In genomic region chr1:134107777-134108176, GRCm38 (mm10) we compare ENCODE assay signal across 27 mouse cellular contexts. TPM values are rescaled to one million over a fixed set of nuclear protein-coding genes. Genes with fewer than 3 reads are reported as not detected.
DNase-seq lines count a peak whose midpoint lies in the region; ATAC-seq and TF ChIP-seq lines count a peak whose summit lies in the region.
"Had no signal": no experiment of that assay in that cellular context is flagged by ENCODE, and none has a peak within 500 bp of the region (broad histone marks: within the 10 kb centered on the region; RNA-seq: fewer than 3 reads in every experiment).

No protein-coding gene starts in this region.

- no peak overlapping the region for H3K4me3 ChIP-seq in hindbrain, embryonic 13.5 days
- H3K4me3 ChIP-seq in hindbrain, postnatal 0 days (ENCODE audit: low read length) = no peak overlapping the region
- H3K4me3 ChIP-seq in liver, postnatal 0 days (ENCODE audit: low read depth, low read length) = no peak overlapping the region
- no peak overlapping the region for H3K4me3 ChIP-seq in liver, embryonic 11.5 days (ENCODE audit: low read depth, low read length)
- H3K4me3 ChIP-seq in midbrain, embryonic 11.5 days (ENCODE audit: low read depth, low read length) = no peak overlapping the region
- no peak overlapping the region for H3K4me3 ChIP-seq in midbrain, postnatal 0 days (ENCODE audit: low read depth, low read length)
- H3K4me3 ChIP-seq: forebrain, embryonic 10.5 days; forebrain, embryonic 13.5 days; heart, embryonic 12.5 days; heart, embryonic 15.5 days; hindbrain, embryonic 10.5 days had no signal

- no peaks in the 10 kb centered on the region for H3K36me3 ChIP-seq in hindbrain, embryonic 13.5 days
- H3K36me3 ChIP-seq in hindbrain, postnatal 0 days (ENCODE audit: insufficient read depth, low read length) = no peaks in the 10 kb centered on the region
- no peaks in the 10 kb centered on the region for H3K36me3 ChIP-seq in liver, postnatal 0 days (replicated peaks; ENCODE audit: insufficient read depth, low read length)
- H3K36me3 ChIP-seq in liver, embryonic 11.5 days (ENCODE audit: control insufficient read depth, insufficient read depth, low read length) = no peaks in the 10 kb centered on the region
- H3K36me3 ChIP-seq in midbrain, embryonic 11.5 days (ENCODE audit: control insufficient read depth, insufficient read depth, low read length) = no peaks in the 10 kb centered on the region
- H3K36me3 ChIP-seq in midbrain, postnatal 0 days (ENCODE audit: insufficient read depth, low read length) = no peaks in the 10 kb centered on the region
- H3K36me3 ChIP-seq: forebrain, embryonic 10.5 days; heart, embryonic 12.5 days; heart, embryonic 15.5 days; hindbrain, embryonic 10.5 days had no signal

- H3K9me3 ChIP-seq in hindbrain, embryonic 13.5 days = no peaks in the 10 kb centered on the region
- H3K9me3 ChIP-seq in hindbrain, postnatal 0 days (ENCODE audit: low read length) = no peaks in the 10 kb centered on the region
- no peaks in the 10 kb centered on the region for H3K9me3 ChIP-seq in liver, postnatal 0 days (ENCODE audit: low read length)
- H3K9me3 ChIP-seq in liver, embryonic 11.5 days (ENCODE audit: control insufficient read depth, low read length) = no peaks in the 10 kb centered on the region
- no peaks in the 10 kb centered on the region for H3K9me3 ChIP-seq in midbrain, embryonic 11.5 days (ENCODE audit: control insufficient read depth, low read length)
- H3K9me3 ChIP-seq in midbrain, postnatal 0 days (ENCODE audit: low read length) = no peaks in the 10 kb centered on the region
- H3K9me3 ChIP-seq: forebrain, embryonic 10.5 days; forebrain, embryonic 13.5 days; heart, embryonic 12.5 days; heart, embryonic 15.5 days; hindbrain, embryonic 10.5 days had no signal

- 0 out of 2 replicates have a peak, but pooled peaks cover 4% of the 10 kb centered on the region for H3K4me1 ChIP-seq in hindbrain, embryonic 13.5 days (replicated peaks)
- no peaks in the 10 kb centered on the region for H3K4me1 ChIP-seq in hindbrain, postnatal 0 days (ENCODE audit: insufficient read depth, low read length)
- H3K4me1 ChIP-seq in liver, postnatal 0 days (ENCODE audit: insufficient read depth) = peaks cover 11% of the 10 kb centered on the region
- peaks cover 4% of the 10 kb centered on the region for H3K4me1 ChIP-seq in liver, embryonic 11.5 days (replicated peaks; ENCODE audit: control insufficient read depth, insufficient read depth, low read length)
- H3K4me1 ChIP-seq in midbrain, embryonic 11.5 days (ENCODE audit: control insufficient read depth, insufficient read depth, low read length) = no peaks in the 10 kb centered on the region
- no peaks in the 10 kb centered on the region for H3K4me1 ChIP-seq in midbrain, postnatal 0 days (ENCODE audit: insufficient read depth, low read length)

- no peak overlapping the region for H3K27ac ChIP-seq in hindbrain, embryonic 13.5 days
- no peak overlapping the region for H3K27ac ChIP-seq in hindbrain, postnatal 0 days
- no peak overlapping the region for H3K27ac ChIP-seq in liver, postnatal 0 days (ENCODE audit: low read depth)
- no peak overlapping the region for H3K27ac ChIP-seq in liver, embryonic 11.5 days (ENCODE audit: low read depth, low read length)
- H3K27ac ChIP-seq in midbrain, embryonic 11.5 days (ENCODE audit: low read depth, low read length) = no peak overlapping the region
- no peak overlapping the region for H3K27ac ChIP-seq in midbrain, postnatal 0 days (ENCODE audit: low read depth, low read length)
- H3K27ac ChIP-seq: forebrain, embryonic 10.5 days; forebrain, embryonic 13.5 days; heart, embryonic 15.5 days; hindbrain, embryonic 10.5 days; hindbrain, embryonic 14.5 days had no signal

- no peaks in the 10 kb centered on the region for H3K27me3 ChIP-seq in hindbrain, embryonic 13.5 days
- no peaks in the 10 kb centered on the region for H3K27me3 ChIP-seq in hindbrain, postnatal 0 days (ENCODE audit: insufficient read depth, low read length)
- no peaks in the 10 kb centered on the region for H3K27me3 ChIP-seq in liver, postnatal 0 days (ENCODE audit: insufficient read depth, low read length)
- peaks cover 7% of the 10 kb centered on the region for H3K27me3 ChIP-seq in liver, embryonic 11.5 days (replicated peaks; ENCODE audit: control insufficient read depth, insufficient read depth, low read length)
- H3K27me3 ChIP-seq in midbrain, embryonic 11.5 days (ENCODE audit: control insufficient read depth, insufficient read depth, low read length) = no peaks in the 10 kb centered on the region
- H3K27me3 ChIP-seq in midbrain, postnatal 0 days (ENCODE audit: insufficient read depth, low read length) = no peaks in the 10 kb centered on the region
- H3K27me3 ChIP-seq: forebrain, embryonic 13.5 days; heart, embryonic 15.5 days had no signal

- 87% methylated on average over 7 of the region's 7 CpGs for WGBS in hindbrain, embryonic 13.5 days
- 89% methylated on average over 7 of the region's 7 CpGs for WGBS in hindbrain, postnatal 0 days
- 87% methylated on average over 7 of the region's 7 CpGs for WGBS in liver, postnatal 0 days (ENCODE audit: insufficient replicate concordance)
- WGBS in liver, embryonic 11.5 days = 90% methylated on average over 7 of the region's 7 CpGs
- 87% methylated on average over 7 of the region's 7 CpGs for WGBS in midbrain, embryonic 11.5 days
- 89% methylated on average over 7 of the region's 7 CpGs for WGBS in midbrain, postnatal 0 days

- 0 out of 2 replicates have a peak overlapping the region, but pooled peaks have one; percentile 3 for H3K9ac ChIP-seq in hindbrain, embryonic 13.5 days
- no peak overlapping the region for H3K9ac ChIP-seq in hindbrain, postnatal 0 days (replicated peaks; ENCODE audit: low read length)
- no peak overlapping the region for H3K9ac ChIP-seq in liver, postnatal 0 days (replicated peaks)
- no peak overlapping the region for H3K9ac ChIP-seq in liver, embryonic 11.5 days (ENCODE audit: low read depth, low read length)
- no peak overlapping the region for H3K9ac ChIP-seq in midbrain, embryonic 11.5 days (ENCODE audit: low read length)
- no peak overlapping the region for H3K9ac ChIP-seq in midbrain, postnatal 0 days (replicated peaks; ENCODE audit: low read length, poor library complexity, severe bottlenecking)
- H3K9ac ChIP-seq: forebrain, embryonic 13.5 days; heart, embryonic 12.5 days; heart, embryonic 15.5 days; hindbrain, embryonic 14.5 days had no signal

- TF ChIP-seq CTCF in hindbrain, postnatal 0 days (IDR thresholded peaks at IDR 0.05; ENCODE audit: low read depth) = no peak
- no peak for TF ChIP-seq CTCF in liver, postnatal 0 days (IDR thresholded peaks at IDR 0.05; ENCODE audit: low read depth)
- no peak for TF ChIP-seq CTCF in midbrain, postnatal 0 days (IDR thresholded peaks at IDR 0.05)

- DNase-seq in hindbrain, postnatal 0 days (ENCODE audit: low spot score) = no peak
- peak; percentile 13 for DNase-seq in liver, postnatal 0 days
- no peak for DNase-seq in liver, embryonic 11.5 days (ENCODE audit: low spot score)
- peak; percentile 54 for DNase-seq in midbrain, embryonic 11.5 days (ENCODE audit: low spot score, missing footprints)
- DNase-seq in midbrain, postnatal 0 days (ENCODE audit: low spot score) = no peak
- peak; percentile 3 for DNase-seq in urinary bladder, postnatal 14 days (ENCODE audit: low spot score)
- no peak for DNase-seq in urinary bladder, adult 2 months (ENCODE audit: low spot score)
- DNase-seq: adrenal gland, postnatal 36 days; cerebellum, adult 18-20 months; cerebellum, adult 9-10 months; cerebellum, postnatal 14 days; gastrocnemius, postnatal 10 days; heart, postnatal 10 days; heart, postnatal 36 days had no signal

- ATAC-seq in hindbrain, embryonic 13.5 days (ENCODE audit: low FRiP score) = no peak
- ATAC-seq in hindbrain, postnatal 0 days = no peak
- ATAC-seq in liver, postnatal 0 days = no peak
- ATAC-seq in liver, embryonic 11.5 days (replicated peaks; ENCODE audit: low FRiP score) = no peak
- ATAC-seq in midbrain, embryonic 11.5 days (ENCODE audit: low FRiP score) = no peak
- no peak for ATAC-seq in midbrain, postnatal 0 days (ENCODE audit: low FRiP score)
- ATAC-seq: CD4-positive, CD25-positive, alpha-beta regulatory T cell, adult 4 months; forebrain, embryonic 13.5 days; forebrain, embryonic 16.5 days had no signal

- TF ChIP-seq EP300 in liver, postnatal 0 days (IDR thresholded peaks at IDR 0.05; ENCODE audit: low read depth) = no peak

- H3K4me2 ChIP-seq in hindbrain, embryonic 13.5 days = no peak overlapping the region
- no peak overlapping the region for H3K4me2 ChIP-seq in hindbrain, postnatal 0 days (ENCODE audit: low read depth, low read length)
- no peak overlapping the region for H3K4me2 ChIP-seq in liver, postnatal 0 days (ENCODE audit: low read depth, low read length)
- no peak overlapping the region for H3K4me2 ChIP-seq in liver, embryonic 11.5 days
- no peak overlapping the region for H3K4me2 ChIP-seq in midbrain, embryonic 11.5 days
- no peak overlapping the region for H3K4me2 ChIP-seq in midbrain, postnatal 0 days (ENCODE audit: low read depth, low read length, poor library complexity, severe bottlenecking)
- H3K4me2 ChIP-seq: forebrain, embryonic 13.5 days; heart, embryonic 12.5 days; heart, embryonic 15.5 days; hindbrain, embryonic 14.5 days had no signal

RNA-seq across cellular contexts. Expression of gene Chit1, which starts 3.3 kb away (rescaled TPM):
- polyA plus RNA-seq in hindbrain, embryonic 13.5 days (2015; fragmentation: Nextera tagmentation; extraction: Ambion mirVana) = 0.30 and 0.35 TPM in 2 replicates
- total RNA-seq in hindbrain, postnatal 0 days (2014; rRNA removed) = 0.14 TPM in 1 of 2 replicates, not detected in the other
- 0.46 and 0.48 TPM in 2 replicates for polyA plus RNA-seq in hindbrain, postnatal 0 days (2015; fragmentation: Nextera tagmentation; extraction: Ambion mirVana)
- 0.26 TPM in 2 replicates for polyA plus RNA-seq in liver, postnatal 0 days (2015; fragmentation: Nextera tagmentation; extraction: Ambion mirVana)
- not detected in 2 replicates for polyA plus RNA-seq in liver, embryonic 11.5 days (2014; fragmentation: Nextera tagmentation; extraction: Ambion mirVana)
- polyA plus RNA-seq in midbrain, embryonic 11.5 days (2014; fragmentation: Nextera tagmentation; extraction: Ambion mirVana) = not detected in 2 replicates
- 0.24 and 0.99 TPM in 2 replicates for total RNA-seq in midbrain, postnatal 0 days (2014; rRNA removed)
- polyA plus RNA-seq in midbrain, postnatal 0 days (2015; fragmentation: Nextera tagmentation; extraction: Ambion mirVana) = 0.21 and 0.48 TPM in 2 replicates
- 0.04 TPM in 1 of 2 replicates, not detected in the other for polyA plus RNA-seq in urinary bladder, adult 2 months (2012; rRNA removed)
- total RNA-seq: adrenal gland, postnatal 36 days; gastrocnemius, adult 18-20 months; gastrocnemius, postnatal 36 days; heart, postnatal 10 days; heart, postnatal 36 days; MEL had no signal
- polyA plus RNA-seq: CD4-positive, CD25-positive, alpha-beta regulatory T cell, adult 4 months; embryonic facial prominence, embryonic 11.5 days; forebrain, embryonic 10.5 days; forebrain, embryonic 16.5 days; hindbrain, embryonic 10.5 days had no signal

RNA-seq across cellular contexts. Expression of gene Btg2, which starts 28.9 kb away (rescaled TPM):
- polyA plus RNA-seq in hindbrain, embryonic 13.5 days (2015; fragmentation: Nextera tagmentation; extraction: Ambion mirVana) = 57.4 and 63.4 TPM in 2 replicates
- total RNA-seq in hindbrain, postnatal 0 days (2014; rRNA removed) = 11.2 and 26.1 TPM in 2 replicates
- 13.2 and 14.8 TPM in 2 replicates for polyA plus RNA-seq in hindbrain, postnatal 0 days (2015; fragmentation: Nextera tagmentation; extraction: Ambion mirVana)
- 60.1 and 62.6 TPM in 2 replicates for polyA plus RNA-seq in liver, postnatal 0 days (2015; fragmentation: Nextera tagmentation; extraction: Ambion mirVana)
- polyA plus RNA-seq in liver, embryonic 11.5 days (2014; fragmentation: Nextera tagmentation; extraction: Ambion mirVana) = 38.6 and 39.9 TPM in 2 replicates
- 150 and 153 TPM in 2 replicates for polyA plus RNA-seq in midbrain, embryonic 11.5 days (2014; fragmentation: Nextera tagmentation; extraction: Ambion mirVana)
- 12.0 and 19.8 TPM in 2 replicates for total RNA-seq in midbrain, postnatal 0 days (2014; rRNA removed)
- polyA plus RNA-seq in midbrain, postnatal 0 days (2015; fragmentation: Nextera tagmentation; extraction: Ambion mirVana) = 8.9 and 9.9 TPM in 2 replicates
- 48.4 and 67.8 TPM in 2 replicates for polyA plus RNA-seq in urinary bladder, adult 2 months (2012; rRNA removed)

Comparison
In these comparisons a context has a peak if more than half of its experiments do, and no peak if none do; other contexts are left out.
1. DNase-seq: peak in liver, postnatal 0 days (single experiment), midbrain, embryonic 11.5 days (single experiment) and urinary bladder, postnatal 14 days (single experiment); none in hindbrain, postnatal 0 days (single experiment), liver, embryonic 11.5 days (single experiment), midbrain, postnatal 0 days (single experiment) and urinary bladder, adult 2 months (single experiment).